Mouse (Mus musculus) forebrain, embryonic 16.5 days (tissue): ENCODE results near the gene Kmo. TPM values are rescaled to one million over a fixed set of nuclear protein-coding genes. Genes with fewer than 3 reads are reported as not detected.

Source experiments
- ATAC-seq: fragments of 200-750 bp; cut with Nextera tagmentation; 2 replicates; pipeline ENCODE4 v1.8.0; 2017; ENCODE audit warnings: mild to moderate bottlenecking, moderate library complexity
- H3K27ac ChIP-seq: fragments of 300-500 bp; sonication (generic); 2 replicates; pipeline ENCODE4 v1.5.1; 2014; ENCODE audit warnings: low read length, control low read depth
- H3K27me3 ChIP-seq: fragments of 300-500 bp; sonication (generic); replicated peaks from 2 replicates; pipeline ENCODE4 v1.6.1; 2014; ENCODE audit warnings: low read length; ENCODE audit not compliant: control insufficient read depth, insufficient read depth
- H3K36me3 ChIP-seq: fragments of 300-500 bp; sonication (generic); 2 replicates; pipeline ENCODE4 v1.6.1; 2014; ENCODE audit not compliant: control insufficient read depth, insufficient read depth
- H3K4me1 ChIP-seq: fragments of 300-500 bp; sonication (generic); replicated peaks from 2 replicates; pipeline ENCODE4 v1.6.1; 2014; ENCODE audit warnings: low read length; ENCODE audit not compliant: control insufficient read depth, insufficient read depth
- H3K4me2 ChIP-seq: fragments of 300-500 bp; sonication (generic); 2 replicates; pipeline ENCODE4 v1.6.1; 2014; ENCODE audit warnings: mild to moderate bottlenecking, low read length, control low read depth
- H3K4me3 ChIP-seq: fragments of 300-500 bp; sonication (generic); replicated peaks from 2 replicates; pipeline ENCODE4 v1.5.1; 2014; ENCODE audit warnings: mild to moderate bottlenecking, low read length, control low read depth
- H3K9ac ChIP-seq: fragments of 300-500 bp; sonication (generic); replicated peaks from 2 replicates; pipeline ENCODE4 v1.6.1; 2014; ENCODE audit warnings: low read depth, low read length, control low read depth
- H3K9me3 ChIP-seq: fragments of 300-500 bp; sonication (generic); 2 replicates; pipeline ENCODE4 v1.6.1; 2016; ENCODE audit warnings: low read length; ENCODE audit not compliant: control insufficient read depth
- WGBS: fragments of 180-500 bp; shearing (Covaris S2); extraction: QIAGEN DNeasy Blood & Tissue Kit; methylation state at CpG from one replicate; pipeline ENCODE4 v1.1.7; 2014; 5-methylcytosine and 5-hydroxymethylcytosine counted together
- polyA plus RNA-seq: library from polyadenylated mRNA; unstranded; fragments of >200 nt; fragmentation: Nextera tagmentation; extraction: Ambion mirVana; gene quantifications from 2 replicates; pipeline ENCODE4 v1.2.1, GENCODE M21; 2015

Gene Kmo
- polyA plus RNA-seq, 1 experiment from 2014 or later: not detected

- Histone ChIP-seq H3K27ac (no peak overlapping the region), H3K4me2 (no peak overlapping the region), H3K4me3 (no peak overlapping the region), H3K27me3 (no peaks in the 10 kb centered on the region), H3K9me3 (no peaks in the 10 kb centered on the region), H3K36me3 (peaks cover 5% of the 10 kb centered on the region), H3K9ac (no peak overlapping the region), H3K4me1 (no peaks in the 10 kb centered on the region)
- no peak for ATAC-seq
- 88% methylated on average over 11 of the region's 11 CpGs for whole genome bisulfite sequencing
These were observed 17.9 kb upstream of the Kmo start for GRCm38 (mm10) chr1:175602231-175602630.

GRCm38 (mm10) chr1:175603390-175603789 lies 16.8 kb upstream of the Kmo start:
- Histone ChIP-seq H3K4me3 (no peak overlapping the region), H3K27ac (no peak overlapping the region), H3K4me2 (no peak overlapping the region), H3K9me3 (no peaks in the 10 kb centered on the region), H3K4me1 (no peaks in the 10 kb centered on the region), H3K9ac (no peak overlapping the region), H3K36me3 (peaks cover 5% of the 10 kb centered on the region), H3K27me3 (no peaks in the 10 kb centered on the region)
- peak; percentile 36; the same call in 1 of the 2 replicates for ATAC-seq
- WGBS: 66% methylated on average over 6 of the region's 6 CpGs

- Histone ChIP-seq H3K4me1 (no peaks in the 10 kb centered on the region), H3K4me2 (no peak overlapping the region), H3K27ac (no peak overlapping the region), H3K9ac (no peak overlapping the region), H3K27me3 (no peaks in the 10 kb centered on the region), H3K36me3 (peaks cover 14% of the 10 kb centered on the region), H3K4me3 (no peak overlapping the region), H3K9me3 (no peaks in the 10 kb centered on the region)
- WGBS: 96% methylated on average over 6 of the region's 6 CpGs
- ATAC-seq: no peak
These were observed 12.9 kb upstream of the Kmo start for GRCm38 (mm10) chr1:175607308-175607707.

GRCm38 (mm10) chr1:175607838-175608585 lies 12.2 kb upstream of the Kmo start:
- Histone ChIP-seq H3K9ac (no peak overlapping the region), H3K4me2 (no peak overlapping the region), H3K9me3 (no peaks in the 10 kb centered on the region), H3K27me3 (no peaks in the 10 kb centered on the region), H3K36me3 (peaks cover 17% of the 10 kb centered on the region), H3K27ac (no peak overlapping the region), H3K4me3 (no peak overlapping the region), H3K4me1 (no peaks in the 10 kb centered on the region)
- no peak for ATAC-seq
- 92% methylated on average over 18 of the region's 18 CpGs for WGBS

GRCm38 (mm10) chr1:175608708-175609107 lies 11.5 kb upstream of the Kmo start:
- Histone ChIP-seq H3K4me1 (no peaks in the 10 kb centered on the region), H3K9me3 (no peaks in the 10 kb centered on the region), H3K4me2 (no peak overlapping the region), H3K9ac (no peak overlapping the region), H3K36me3 (peaks cover 18% of the 10 kb centered on the region), H3K27me3 (no peaks in the 10 kb centered on the region), H3K4me3 (no peak overlapping the region), H3K27ac (no peak overlapping the region)
- no peak for ATAC-seq
- 97% methylated on average over 3 of the region's 3 CpGs for WGBS

GRCm38 (mm10) chr1:175614992-175615391 lies 5.2 kb upstream of the Kmo start:
- no peak for ATAC-seq
- H3K9ac ChIP-seq: no peak overlapping the region
- H3K9me3 ChIP-seq: no peaks in the 10 kb centered on the region
- no peaks in the 10 kb centered on the region for H3K27me3 ChIP-seq
- peaks cover 29% of the 10 kb centered on the region for H3K36me3 ChIP-seq
- H3K4me1 ChIP-seq: no peaks in the 10 kb centered on the region
- 88% methylated on average over 9 of the region's 9 CpGs for WGBS
- H3K4me2 ChIP-seq: no peak overlapping the region
- no peak overlapping the region for H3K27ac ChIP-seq
- no peak overlapping the region for H3K4me3 ChIP-seq

- Histone ChIP-seq H3K36me3 (no peaks in the 10 kb centered on the region), H3K9me3 (no peaks in the 10 kb centered on the region), H3K4me2 (no peak overlapping the region), H3K27me3 (no peaks in the 10 kb centered on the region), H3K27ac (no peak overlapping the region), H3K4me1 (peaks cover 9% of the 10 kb centered on the region), H3K9ac (no peak overlapping the region), H3K4me3 (no peak overlapping the region)
- ATAC-seq: no peak
- 88% methylated on average over 6 of the region's 6 CpGs for WGBS
These were observed 3.5 kb downstream of the Kmo start for GRCm38 (mm10) chr1:175623656-175624055.

- Histone ChIP-seq H3K27me3 (no peaks in the 10 kb centered on the region), H3K9ac (peak within 1 kb of the TSS; percentile 95), H3K36me3 (no peaks in the 10 kb centered on the region), H3K9me3 (no peaks in the 10 kb centered on the region), H3K27ac (peak within 1 kb of the TSS; percentile 70), H3K4me1 (peaks cover 9% of the 10 kb centered on the region), H3K4me3 (peak within 1 kb of the TSS; percentile 95), H3K4me2 (peak within 1 kb of the TSS; percentile 88)
- under 1% methylated on average over 58 of the region's 58 CpGs for WGBS
- ATAC-seq: peak; percentile 100
These were observed 5.2 kb downstream of the Kmo start, which contains the start of gene Fh1 for GRCm38 (mm10) chr1:175625257-175625879. Gene Fh1, minus strand, starts transcription at chr1:175625635.

- Histone ChIP-seq H3K9ac (no peak overlapping the region; the same call in 1 of the 2 replicates), H3K27me3 (no peaks in the 10 kb centered on the region), H3K9me3 (no peaks in the 10 kb centered on the region), H3K4me2 (peak overlapping the region; percentile 71), H3K36me3 (no peaks in the 10 kb centered on the region), H3K27ac (peak overlapping the region; percentile 70), H3K4me3 (peak overlapping the region; percentile 95), H3K4me1 (peaks cover 9% of the 10 kb centered on the region)
- ATAC-seq: peak; percentile 55
- WGBS: 93% methylated on average over 1 of the region's 1 CpGs
These were observed 6.0 kb downstream of the Kmo start for GRCm38 (mm10) chr1:175625990-175626692.
